ENCODE assay signal across 9 mouse cellular contexts in genomic region chr1:89992256-89992655, GRCm38 (mm10). TPM values are rescaled to one million over a fixed set of nuclear protein-coding genes. Genes with fewer than 3 reads are reported as not detected.
DNase-seq lines count a peak whose midpoint lies in the region; ATAC-seq lines count a peak whose summit lies in the region.
"Had no signal": no experiment of that assay in that cellular context is flagged by ENCODE, and none has a peak within 500 bp of the region (broad histone marks: within the 10 kb centered on the region; RNA-seq: fewer than 3 reads in every experiment).

No protein-coding gene starts in this region.

- no peaks in the 10 kb centered on the region for H3K36me3 ChIP-seq in kidney, embryonic 16.5 days (ENCODE audit: insufficient read depth, low read length)
- H3K36me3 ChIP-seq in embryonic facial prominence, embryonic 13.5 days, result no peaks in the 10 kb centered on the region
- H3K36me3 ChIP-seq in intestine, embryonic 14.5 days (ENCODE audit: control insufficient read depth, insufficient read depth, low read length), result no peaks in the 10 kb centered on the region
- H3K36me3 ChIP-seq in neural tube, embryonic 12.5 days, result no peaks in the 10 kb centered on the region
- H3K36me3 ChIP-seq: G1E had no signal

- no peaks in the 10 kb centered on the region for H3K9me3 ChIP-seq in kidney, embryonic 16.5 days (ENCODE audit: low read length)
- no peaks in the 10 kb centered on the region for H3K9me3 ChIP-seq in embryonic facial prominence, embryonic 13.5 days
- no peaks in the 10 kb centered on the region for H3K9me3 ChIP-seq in intestine, embryonic 14.5 days (ENCODE audit: control insufficient read depth, low read length)
- no peaks in the 10 kb centered on the region for H3K9me3 ChIP-seq in neural tube, embryonic 12.5 days

- H3K4me1 ChIP-seq in kidney, embryonic 16.5 days (ENCODE audit: insufficient read depth, low read length), result 0 out of 2 replicates have a peak, but pooled peaks cover 5% of the 10 kb centered on the region
- H3K4me1 ChIP-seq in embryonic facial prominence, embryonic 13.5 days, result peaks cover 7% of the 10 kb centered on the region; the same call in 1 of the 2 replicates
- H3K4me1 ChIP-seq in intestine, embryonic 14.5 days (replicated peaks; ENCODE audit: control insufficient read depth, insufficient read depth, low read length), result 0 out of 2 replicates have a peak, but pooled peaks cover 4% of the 10 kb centered on the region
- H3K4me1 ChIP-seq in neural tube, embryonic 12.5 days, result peaks cover 16% of the 10 kb centered on the region

- 0 out of 2 replicates have a peak overlapping the region, but pooled peaks have one; percentile 19 for H3K9ac ChIP-seq in kidney, embryonic 16.5 days (replicated peaks; ENCODE audit: low read length)
- H3K9ac ChIP-seq in embryonic facial prominence, embryonic 13.5 days, result 0 out of 2 replicates have a peak overlapping the region, but pooled peaks have one; percentile 27
- no peak overlapping the region for H3K9ac ChIP-seq in intestine, embryonic 14.5 days (ENCODE audit: low read length)
- H3K9ac ChIP-seq in neural tube, embryonic 12.5 days, result no peak overlapping the region

- 2% methylated on average over 25 of the region's 25 CpGs for WGBS in kidney, embryonic 16.5 days
- WGBS in embryonic facial prominence, embryonic 13.5 days, result under 1% methylated on average over 25 of the region's 25 CpGs
- 3% methylated on average over 25 of the region's 25 CpGs for WGBS in intestine, embryonic 14.5 days
- WGBS in neural tube, embryonic 12.5 days, result 1% methylated on average over 25 of the region's 25 CpGs

- peak overlapping the region; percentile 49 for H3K4me2 ChIP-seq in kidney, embryonic 16.5 days (replicated peaks; ENCODE audit: low read depth, low read length)
- H3K4me2 ChIP-seq in embryonic facial prominence, embryonic 13.5 days, result peak overlapping the region; percentile 52
- peak overlapping the region; percentile 38 for H3K4me2 ChIP-seq in intestine, embryonic 14.5 days (ENCODE audit: low read length)
- H3K4me2 ChIP-seq in neural tube, embryonic 12.5 days (replicated peaks), result peak overlapping the region; percentile 57

- peaks cover 37% of the 10 kb centered on the region for H3K27me3 ChIP-seq in kidney, embryonic 16.5 days (ENCODE audit: insufficient read depth, low read length)
- peaks cover 78% of the 10 kb centered on the region for H3K27me3 ChIP-seq in embryonic facial prominence, embryonic 13.5 days
- peaks cover 43% of the 10 kb centered on the region for H3K27me3 ChIP-seq in intestine, embryonic 14.5 days (replicated peaks; ENCODE audit: control insufficient read depth, insufficient read depth, low read length)
- H3K27me3 ChIP-seq in neural tube, embryonic 12.5 days (replicated peaks), result peaks cover 35% of the 10 kb centered on the region

- DNase-seq in kidney, postnatal 14 days, result no peak
- no peak for DNase-seq in intestine, embryonic 14.5 days (ENCODE audit: low spot score)
- DNase-seq in adrenal gland, adult (ENCODE audit: inconsistent age in 2 of 2, low spot score in 1 of 2), result no peak
- DNase-seq in MN1 (ENCODE audit: low spot score), result no peak
- no peak for DNase-seq in thymus, postnatal 0 days (ENCODE audit: low spot score)

- peak overlapping the region; percentile 32 for H3K4me3 ChIP-seq in kidney, embryonic 16.5 days (ENCODE audit: low read length)
- H3K4me3 ChIP-seq in embryonic facial prominence, embryonic 13.5 days, result peak overlapping the region; percentile 29
- H3K4me3 ChIP-seq in intestine, embryonic 14.5 days (ENCODE audit: low read depth, low read length), result peak overlapping the region; percentile 18
- H3K4me3 ChIP-seq in neural tube, embryonic 12.5 days, result peak overlapping the region; percentile 15; the same call in 1 of the 2 replicates

- ATAC-seq in kidney, embryonic 16.5 days (ENCODE audit: low FRiP score, low TSS enrichment), result no peak
- no peak for ATAC-seq in embryonic facial prominence, embryonic 13.5 days (ENCODE audit: insufficient number of reproducible peaks, insufficient read depth, low FRiP score, low TSS enrichment, low read depth)
- 0 out of 2 replicates have a peak, but pooled peaks have one; percentile 23 for ATAC-seq in intestine, embryonic 14.5 days (replicated peaks; ENCODE audit: low FRiP score, low TSS enrichment, low read depth)
- ATAC-seq in neural tube, embryonic 12.5 days (ENCODE audit: low FRiP score, low read depth), result no peak

- H3K27ac ChIP-seq in kidney, embryonic 16.5 days (ENCODE audit: low read length), result no peak overlapping the region
- H3K27ac ChIP-seq in embryonic facial prominence, embryonic 13.5 days, result no peak overlapping the region
- H3K27ac ChIP-seq in intestine, embryonic 14.5 days (ENCODE audit: low read depth), result no peak overlapping the region
- H3K27ac ChIP-seq in neural tube, embryonic 12.5 days, result no peak overlapping the region

RNA-seq across cellular contexts. Expression of gene Asb18, which starts 22.2 kb away (rescaled TPM):
- not detected in 2 replicates for polyA plus RNA-seq in kidney, embryonic 16.5 days (2015; fragmentation: Nextera tagmentation; extraction: Ambion mirVana)
- polyA plus RNA-seq in embryonic facial prominence, embryonic 13.5 days (2015; fragmentation: Nextera tagmentation; extraction: Ambion mirVana), result 0.11 TPM in 1 of 2 replicates, not detected in the other
- not detected in 2 replicates for polyA plus RNA-seq in intestine, embryonic 14.5 days (2014; fragmentation: Nextera tagmentation; extraction: Ambion mirVana)
- 0.79 and 0.94 TPM in 2 replicates for polyA plus RNA-seq in neural tube, embryonic 12.5 days (2016; fragmentation: Nextera tagmentation; extraction: Ambion mirVana)
- not detected in 2 replicates for polyA plus RNA-seq in thymus, postnatal 0 days (2015; fragmentation: Nextera tagmentation; extraction: Ambion mirVana)
- polyA plus RNA-seq: G1E had no signal

Comparison
In these comparisons a context has a peak if more than half of its experiments do, and no peak if none do; other contexts are left out.
1. H3K9ac ChIP-seq: peak in kidney, embryonic 16.5 days (single experiment) and embryonic facial prominence, embryonic 13.5 days (single experiment); none in intestine, embryonic 14.5 days (single experiment) and neural tube, embryonic 12.5 days (single experiment).
2. Peak in every context shown above with its lines, with median percentiles within 50 percentile points of each other: H3K4me2 ChIP-seq and H3K4me3 ChIP-seq.